Mouse (Mus musculus): Measurements from ENCODE around the gene Clec9a. TPM values are rescaled to one million over a fixed set of nuclear protein-coding genes. Genes with fewer than 3 reads are reported as not detected.
A peak's percentile ranks its signal among the peaks of the same experiment; 100 is the strongest.

Gene Clec9a
- polyA plus RNA-seq, 2 experiments = 0.07 to 0.08 TPM

GRCm38 (mm10) chr6:129374937-129375471 lies 33.7 kb upstream of the Clec9a start:
- WGBS = 75% methylated on average over 2 of the region's 2 CpGs
- no peaks in the 10 kb centered on the region for H3K4me1 ChIP-seq (ENCODE audit: control insufficient read depth, insufficient read depth, low read length)
- H3K36me3 ChIP-seq (ENCODE audit: control insufficient read depth, insufficient read depth, low read length) = no peaks in the 10 kb centered on the region
- H3K27ac ChIP-seq (replicated peaks; ENCODE audit: low read depth, low read length) = no peak overlapping the region
- ATAC-seq (ENCODE audit: low FRiP score, low read depth) (no peak), DNase-seq (ENCODE audit: low spot score) (no peak)
- TF ChIP-seq POLR2A (IDR thresholded peaks at IDR 0.05; ENCODE audit: borderline replicate concordance, extremely low read depth, insufficient read depth, insufficient read length) = no peak
- H3K4me3 ChIP-seq (replicated peaks; ENCODE audit: low read length) = no peak overlapping the region
- no peaks in the 10 kb centered on the region for H3K9me3 ChIP-seq (ENCODE audit: control insufficient read depth, low read length)
- H3K27me3 ChIP-seq (ENCODE audit: control insufficient read depth, insufficient read depth, low read length) = no peaks in the 10 kb centered on the region
- no peak overlapping the region for H3K4me2 ChIP-seq (replicated peaks; ENCODE audit: low read depth, low read length, severe bottlenecking)
- H3K9ac ChIP-seq (ENCODE audit: low read depth, low read length, severe bottlenecking) = no peak overlapping the region

GRCm38 (mm10) chr6:129380454-129380853 lies 28.2 kb upstream of the Clec9a start:
- H3K9ac ChIP-seq (ENCODE audit: low read depth, low read length, severe bottlenecking) = no peak overlapping the region
- no peaks in the 10 kb centered on the region for H3K4me1 ChIP-seq (ENCODE audit: control insufficient read depth, insufficient read depth, low read length)
- H3K27me3 ChIP-seq (ENCODE audit: control insufficient read depth, insufficient read depth, low read length) = no peaks in the 10 kb centered on the region
- no peaks in the 10 kb centered on the region for H3K36me3 ChIP-seq (ENCODE audit: control insufficient read depth, insufficient read depth, low read length)
- H3K27ac ChIP-seq (replicated peaks; ENCODE audit: low read depth, low read length) = no peak overlapping the region
- no peaks in the 10 kb centered on the region for H3K9me3 ChIP-seq (ENCODE audit: control insufficient read depth, low read length)
- no peak for DNase-seq (ENCODE audit: low spot score)
- H3K4me2 ChIP-seq (replicated peaks; ENCODE audit: low read depth, low read length, severe bottlenecking) = no peak overlapping the region
- no peak for ATAC-seq (ENCODE audit: low FRiP score, low read depth)
- no peak overlapping the region for H3K4me3 ChIP-seq (replicated peaks; ENCODE audit: low read length)
- WGBS = 60% methylated on average over 4 of the region's 4 CpGs
- TF ChIP-seq POLR2A (IDR thresholded peaks at IDR 0.05; ENCODE audit: borderline replicate concordance, extremely low read depth, insufficient read depth, insufficient read length) = no peak

- Histone ChIP-seq H3K36me3 (ENCODE audit: control insufficient read depth, insufficient read depth, low read length) (no peaks in the 10 kb centered on the region), H3K4me2 (replicated peaks; ENCODE audit: low read depth, low read length, severe bottlenecking) (no peak overlapping the region), H3K9me3 (ENCODE audit: control insufficient read depth, low read length) (no peaks in the 10 kb centered on the region), H3K27me3 (ENCODE audit: control insufficient read depth, insufficient read depth, low read length) (no peaks in the 10 kb centered on the region), H3K9ac (ENCODE audit: low read depth, low read length, severe bottlenecking) (no peak overlapping the region), H3K4me1 (ENCODE audit: control insufficient read depth, insufficient read depth, low read length) (no peaks in the 10 kb centered on the region), H3K27ac (replicated peaks; ENCODE audit: low read depth, low read length) (no peak overlapping the region), H3K4me3 (replicated peaks; ENCODE audit: low read length) (no peak overlapping the region)
- 62% methylated on average over 1 of the region's 1 CpGs for WGBS
- DNase-seq (ENCODE audit: low spot score) (no peak), ATAC-seq (ENCODE audit: low FRiP score, low read depth) (no peak)
- no peak for TF ChIP-seq POLR2A (IDR thresholded peaks at IDR 0.05; ENCODE audit: borderline replicate concordance, extremely low read depth, insufficient read depth, insufficient read length)
Observed at GRCm38 (mm10) chr6:129381736-129382135, 26.9 kb upstream of the Clec9a start.

- no peak overlapping the region for H3K4me2 ChIP-seq (replicated peaks; ENCODE audit: low read depth, low read length, severe bottlenecking)
- DNase-seq (ENCODE audit: low spot score) = peak; percentile 44
- no peak overlapping the region for H3K9ac ChIP-seq (ENCODE audit: low read depth, low read length, severe bottlenecking)
- no peaks in the 10 kb centered on the region for H3K36me3 ChIP-seq (ENCODE audit: control insufficient read depth, insufficient read depth, low read length)
- H3K4me1 ChIP-seq (ENCODE audit: control insufficient read depth, insufficient read depth, low read length) = no peaks in the 10 kb centered on the region
- H3K27ac ChIP-seq (replicated peaks; ENCODE audit: low read depth, low read length) = no peak overlapping the region
- H3K27me3 ChIP-seq (ENCODE audit: control insufficient read depth, insufficient read depth, low read length) = no peaks in the 10 kb centered on the region
- H3K4me3 ChIP-seq (replicated peaks; ENCODE audit: low read length) = no peak overlapping the region
- no peak for TF ChIP-seq POLR2A (IDR thresholded peaks at IDR 0.05; ENCODE audit: borderline replicate concordance, extremely low read depth, insufficient read depth, insufficient read length)
- WGBS = 47% methylated on average over 3 of the region's 3 CpGs
- peak; percentile 53 for ATAC-seq (ENCODE audit: low FRiP score, low read depth)
- H3K9me3 ChIP-seq (ENCODE audit: control insufficient read depth, low read length) = no peaks in the 10 kb centered on the region
Observed at GRCm38 (mm10) chr6:129383466-129383865, 25.2 kb upstream of the Clec9a start.

- ATAC-seq (ENCODE audit: low FRiP score, low read depth) (no peak), DNase-seq (ENCODE audit: low spot score) (no peak)
- 84% methylated on average over 4 of the region's 4 CpGs for WGBS
- no peak for TF ChIP-seq POLR2A (IDR thresholded peaks at IDR 0.05; ENCODE audit: borderline replicate concordance, extremely low read depth, insufficient read depth, insufficient read length)
- Histone ChIP-seq H3K27ac (replicated peaks; ENCODE audit: low read depth, low read length) (no peak overlapping the region), H3K4me1 (ENCODE audit: control insufficient read depth, insufficient read depth, low read length) (no peaks in the 10 kb centered on the region), H3K4me3 (replicated peaks; ENCODE audit: low read length) (no peak overlapping the region), H3K9ac (ENCODE audit: low read depth, low read length, severe bottlenecking) (no peak overlapping the region), H3K27me3 (ENCODE audit: control insufficient read depth, insufficient read depth, low read length) (no peaks in the 10 kb centered on the region), H3K4me2 (replicated peaks; ENCODE audit: low read depth, low read length, severe bottlenecking) (no peak overlapping the region), H3K9me3 (ENCODE audit: control insufficient read depth, low read length) (no peaks in the 10 kb centered on the region), H3K36me3 (ENCODE audit: control insufficient read depth, insufficient read depth, low read length) (no peaks in the 10 kb centered on the region)
Observed at GRCm38 (mm10) chr6:129385000-129385399, 23.7 kb upstream of the Clec9a start.

- H3K27me3 ChIP-seq (ENCODE audit: control insufficient read depth, insufficient read depth, low read length) = no peaks in the 10 kb centered on the region
- no peak within 1 kb of the TSS for H3K4me3 ChIP-seq (replicated peaks; ENCODE audit: low read length)
- H3K9me3 ChIP-seq (ENCODE audit: control insufficient read depth, low read length) = no peaks in the 10 kb centered on the region
- no peak for TF ChIP-seq POLR2A (IDR thresholded peaks at IDR 0.05; ENCODE audit: borderline replicate concordance, extremely low read depth, insufficient read depth, insufficient read length)
- no peak within 1 kb of the TSS for H3K27ac ChIP-seq (replicated peaks; ENCODE audit: low read depth, low read length)
- ATAC-seq (ENCODE audit: low FRiP score, low read depth) (no peak), DNase-seq (ENCODE audit: low spot score) (no peak)
- no peak within 1 kb of the TSS for H3K9ac ChIP-seq (ENCODE audit: low read depth, low read length, severe bottlenecking)
- 82% methylated on average over 2 of the region's 2 CpGs for WGBS
- no peaks in the 10 kb centered on the region for H3K36me3 ChIP-seq (ENCODE audit: control insufficient read depth, insufficient read depth, low read length)
- H3K4me1 ChIP-seq (ENCODE audit: control insufficient read depth, insufficient read depth, low read length) = no peaks in the 10 kb centered on the region
- H3K4me2 ChIP-seq (replicated peaks; ENCODE audit: low read depth, low read length, severe bottlenecking) = no peak within 1 kb of the TSS
Observed at GRCm38 (mm10) chr6:129385774-129386173, 22.9 kb upstream of the Clec9a start, which contains the start of gene Clec12b. Clec12b (minus strand) TSS chr6:129385874.

Measured in limb, embryonic 14.5 days (tissue).